9 mouse cellular contexts compared by ENCODE assay signal in the genomic region with DNA sequence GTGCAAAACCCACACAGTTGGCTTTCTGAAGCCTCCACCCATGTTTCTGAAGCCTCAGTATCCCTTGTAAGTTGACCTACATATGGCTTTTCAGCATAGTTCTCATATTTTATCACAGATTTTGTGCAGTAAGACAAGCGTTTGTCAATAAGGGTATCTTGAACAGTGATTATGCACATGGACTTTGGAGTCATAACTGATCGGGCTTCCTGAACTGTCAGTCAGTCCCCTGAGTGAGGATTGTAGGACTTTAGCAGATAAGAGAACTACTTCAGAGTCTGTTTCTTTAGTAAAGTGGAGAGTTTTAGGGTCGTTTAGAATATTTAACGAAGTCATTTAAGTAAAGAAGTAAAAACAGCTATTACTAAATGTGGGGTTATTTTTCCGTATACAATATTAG. TPM values are rescaled to one million over a fixed set of nuclear protein-coding genes. Genes with fewer than 3 reads are reported as not detected.
DNase-seq lines count a peak whose midpoint lies in the region; ATAC-seq and TF ChIP-seq lines count a peak whose summit lies in the region.
"Had no signal": no experiment of that assay in that cellular context is flagged by ENCODE, and none has a peak within 500 bp of the region (broad histone marks: within the 10 kb centered on the region; RNA-seq: fewer than 3 reads in every experiment).

No protein-coding gene starts in this region.

- peaks cover 9% of the 10 kb centered on the region; the same call in 1 of the 2 replicates for H3K36me3 ChIP-seq in kidney, embryonic 16.5 days (ENCODE audit: insufficient read depth, low read length)
- no peaks in the 10 kb centered on the region; the same call in 1 of the 2 replicates for H3K36me3 ChIP-seq in kidney, adult 2 months (ENCODE audit: control insufficient read depth, insufficient read depth, low read length)
- peaks cover 25% of the 10 kb centered on the region; the same call in 1 of the 2 replicates for H3K36me3 ChIP-seq in embryonic facial prominence, embryonic 12.5 days
- no peaks in the 10 kb centered on the region for H3K36me3 ChIP-seq in hindbrain, postnatal 0 days (ENCODE audit: insufficient read depth, low read length)
- H3K36me3 ChIP-seq in midbrain, embryonic 14.5 days (ENCODE audit: control insufficient read depth, insufficient read depth, low read length): peaks cover 18% of the 10 kb centered on the region

- TF ChIP-seq POLR2A in kidney, adult 2 months (IDR thresholded peaks at IDR 0.05; ENCODE audit: low read depth, low read length): no peak

- 89% methylated on average over 5 of the region's 5 CpGs for WGBS in kidney, embryonic 16.5 days
- 62% methylated on average over 5 of the region's 5 CpGs for WGBS in kidney, adult 2 months
- 82% methylated on average over 5 of the region's 5 CpGs for WGBS in embryonic facial prominence, embryonic 12.5 days
- 90% methylated on average over 5 of the region's 5 CpGs for WGBS in hindbrain, postnatal 0 days
- WGBS in midbrain, embryonic 14.5 days: 91% methylated on average over 5 of the region's 5 CpGs

- peak overlapping the region; percentile 84 for H3K4me2 ChIP-seq in kidney, embryonic 16.5 days (replicated peaks; ENCODE audit: low read depth, low read length)
- H3K4me2 ChIP-seq in embryonic facial prominence, embryonic 12.5 days (replicated peaks): peak overlapping the region; percentile 78
- H3K4me2 ChIP-seq in hindbrain, postnatal 0 days (ENCODE audit: low read depth, low read length): peak overlapping the region; percentile 64; the same call in 1 of the 2 replicates
- H3K4me2 ChIP-seq in midbrain, embryonic 14.5 days (ENCODE audit: low read length): peak overlapping the region; percentile 52

- DNase-seq in kidney, adult 2 months: no peak
- DNase-seq in hindbrain, postnatal 0 days (ENCODE audit: low spot score): no peak
- DNase-seq in midbrain, embryonic 14.5 days: no peak
- DNase-seq in urinary bladder, adult 18-20 months (ENCODE audit: low spot score in 2 of 2): no peak
- no peak for DNase-seq in testis, postnatal 10 days (ENCODE audit: low spot score)
- no peak for DNase-seq in layer of hippocampus, adult 9-10 months (ENCODE audit: low spot score)
- DNase-seq: right cerebral cortex, postnatal 25 days had no signal

- H3K4me3 ChIP-seq in kidney, embryonic 16.5 days (ENCODE audit: low read length): peak overlapping the region; percentile 53; the same call in 1 of the 2 replicates
- no peak overlapping the region for H3K4me3 ChIP-seq in kidney, adult 2 months (ENCODE audit: insufficient read depth, low read depth, low read length)
- peak overlapping the region; percentile 53; the same call in 1 of the 2 replicates for H3K4me3 ChIP-seq in embryonic facial prominence, embryonic 12.5 days
- no peak overlapping the region for H3K4me3 ChIP-seq in hindbrain, postnatal 0 days (ENCODE audit: low read length)
- no peak overlapping the region for H3K4me3 ChIP-seq in midbrain, embryonic 14.5 days (replicated peaks; ENCODE audit: low read depth, low read length)

- H3K9me3 ChIP-seq in kidney, embryonic 16.5 days (ENCODE audit: low read length): no peaks in the 10 kb centered on the region
- no peaks in the 10 kb centered on the region for H3K9me3 ChIP-seq in embryonic facial prominence, embryonic 12.5 days
- H3K9me3 ChIP-seq in hindbrain, postnatal 0 days (ENCODE audit: low read length): no peaks in the 10 kb centered on the region
- no peaks in the 10 kb centered on the region for H3K9me3 ChIP-seq in midbrain, embryonic 14.5 days (ENCODE audit: control insufficient read depth, low read length)

- no peaks in the 10 kb centered on the region for H3K27me3 ChIP-seq in kidney, embryonic 16.5 days (ENCODE audit: insufficient read depth, low read length)
- H3K27me3 ChIP-seq in kidney, adult 2 months (replicated peaks; ENCODE audit: control insufficient read depth, insufficient read depth, low read length): no peaks in the 10 kb centered on the region
- no peaks in the 10 kb centered on the region for H3K27me3 ChIP-seq in embryonic facial prominence, embryonic 12.5 days
- H3K27me3 ChIP-seq in hindbrain, postnatal 0 days (ENCODE audit: insufficient read depth, low read length): no peaks in the 10 kb centered on the region
- no peaks in the 10 kb centered on the region for H3K27me3 ChIP-seq in midbrain, embryonic 14.5 days (ENCODE audit: control insufficient read depth, insufficient read depth, low read length)

- no peak overlapping the region for H3K9ac ChIP-seq in kidney, embryonic 16.5 days (replicated peaks; ENCODE audit: low read length)
- H3K9ac ChIP-seq in embryonic facial prominence, embryonic 12.5 days: no peak overlapping the region
- 0 out of 2 replicates have a peak overlapping the region, but pooled peaks have one; percentile 13 for H3K9ac ChIP-seq in hindbrain, postnatal 0 days (replicated peaks; ENCODE audit: low read length)
- no peak overlapping the region for H3K9ac ChIP-seq in midbrain, embryonic 14.5 days (replicated peaks; ENCODE audit: low read length)

- no peak for TF ChIP-seq CTCF in kidney, adult 2 months (conservative IDR thresholded peaks at IDR 0.05; ENCODE audit: insufficient read depth, insufficient read length, low read depth, low read length)
- no peak for TF ChIP-seq CTCF in hindbrain, postnatal 0 days (IDR thresholded peaks at IDR 0.05; ENCODE audit: low read depth)

- H3K27ac ChIP-seq in kidney, embryonic 16.5 days (ENCODE audit: low read length): 0 out of 2 replicates have a peak overlapping the region, but pooled peaks have one; percentile 3
- no peak overlapping the region for H3K27ac ChIP-seq in kidney, adult 2 months (ENCODE audit: insufficient read depth, low read depth, low read length)
- no peak overlapping the region for H3K27ac ChIP-seq in embryonic facial prominence, embryonic 12.5 days
- H3K27ac ChIP-seq in hindbrain, postnatal 0 days: no peak overlapping the region
- H3K27ac ChIP-seq in midbrain, embryonic 14.5 days (replicated peaks; ENCODE audit: low read depth, low read length): no peak overlapping the region

- ATAC-seq in kidney, embryonic 16.5 days (ENCODE audit: low FRiP score, low TSS enrichment): no peak
- no peak for ATAC-seq in embryonic facial prominence, embryonic 12.5 days (ENCODE audit: insufficient number of reproducible peaks, insufficient read depth, low FRiP score, low TSS enrichment)
- ATAC-seq in hindbrain, postnatal 0 days: no peak
- no peak for ATAC-seq in midbrain, embryonic 14.5 days (ENCODE audit: low FRiP score, low TSS enrichment)

- H3K4me1 ChIP-seq in kidney, embryonic 16.5 days (ENCODE audit: insufficient read depth, low read length): peaks cover 40% of the 10 kb centered on the region
- H3K4me1 ChIP-seq in kidney, adult 2 months (ENCODE audit: control insufficient read depth, insufficient read depth, low read length): peaks cover 32% of the 10 kb centered on the region; the same call in 1 of the 2 replicates
- peaks cover 18% of the 10 kb centered on the region for H3K4me1 ChIP-seq in embryonic facial prominence, embryonic 12.5 days
- peaks cover 8% of the 10 kb centered on the region for H3K4me1 ChIP-seq in hindbrain, postnatal 0 days (ENCODE audit: insufficient read depth, low read length)
- H3K4me1 ChIP-seq in midbrain, embryonic 14.5 days (ENCODE audit: control insufficient read depth, insufficient read depth, low read length): peaks cover 13% of the 10 kb centered on the region

RNA-seq across cellular contexts. Expression of gene Tor1aip1, which starts 6.2 kb away (rescaled TPM):
- 33.7 and 40.4 TPM in 2 replicates for polyA plus RNA-seq in kidney, embryonic 16.5 days (2015; fragmentation: Nextera tagmentation; extraction: Ambion mirVana)
- polyA plus RNA-seq in kidney, adult 2 months (2012; rRNA removed): 32.5 and 35.3 TPM in 2 replicates
- polyA plus RNA-seq in embryonic facial prominence, embryonic 12.5 days (2016; fragmentation: Nextera tagmentation; extraction: Ambion mirVana): 43.1 and 49.0 TPM in 2 replicates
- 23.1 and 30.5 TPM in 2 replicates for total RNA-seq in hindbrain, postnatal 0 days (2014; rRNA removed)
- polyA plus RNA-seq in hindbrain, postnatal 0 days (2015; fragmentation: Nextera tagmentation; extraction: Ambion mirVana): 26.9 and 30.1 TPM in 2 replicates
- polyA plus RNA-seq in midbrain, embryonic 14.5 days (2014; fragmentation: Nextera tagmentation; extraction: Ambion mirVana): 19.0 and 21.5 TPM in 2 replicates

RNA-seq across cellular contexts. Expression of gene Tor1aip2, which starts 7.3 kb away (rescaled TPM):
- polyA plus RNA-seq in kidney, embryonic 16.5 days (2015; fragmentation: Nextera tagmentation; extraction: Ambion mirVana): 117 and 118 TPM in 2 replicates
- 84.6 and 85.7 TPM in 2 replicates for polyA plus RNA-seq in kidney, adult 2 months (2012; rRNA removed)
- polyA plus RNA-seq in embryonic facial prominence, embryonic 12.5 days (2016; fragmentation: Nextera tagmentation; extraction: Ambion mirVana): 115 and 124 TPM in 2 replicates
- total RNA-seq in hindbrain, postnatal 0 days (2014; rRNA removed): 69.4 and 71.7 TPM in 2 replicates
- 52.1 and 52.5 TPM in 2 replicates for polyA plus RNA-seq in hindbrain, postnatal 0 days (2015; fragmentation: Nextera tagmentation; extraction: Ambion mirVana)
- polyA plus RNA-seq in midbrain, embryonic 14.5 days (2014; fragmentation: Nextera tagmentation; extraction: Ambion mirVana): 64.8 and 78.1 TPM in 2 replicates

Comparison
In these comparisons a context has a peak if more than half of its experiments do, and no peak if none do; other contexts are left out.
1. H3K4me3 ChIP-seq: peak in kidney, embryonic 16.5 days (single experiment) and embryonic facial prominence, embryonic 12.5 days (single experiment); none in kidney, adult 2 months (single experiment), hindbrain, postnatal 0 days (single experiment) and midbrain, embryonic 14.5 days (single experiment).
2. Peak in every context shown above with its lines, with median percentiles within 50 percentile points of each other: H3K4me2 ChIP-seq.